ENCODE assay signal across 14 mouse cellular contexts in the genomic region with DNA sequence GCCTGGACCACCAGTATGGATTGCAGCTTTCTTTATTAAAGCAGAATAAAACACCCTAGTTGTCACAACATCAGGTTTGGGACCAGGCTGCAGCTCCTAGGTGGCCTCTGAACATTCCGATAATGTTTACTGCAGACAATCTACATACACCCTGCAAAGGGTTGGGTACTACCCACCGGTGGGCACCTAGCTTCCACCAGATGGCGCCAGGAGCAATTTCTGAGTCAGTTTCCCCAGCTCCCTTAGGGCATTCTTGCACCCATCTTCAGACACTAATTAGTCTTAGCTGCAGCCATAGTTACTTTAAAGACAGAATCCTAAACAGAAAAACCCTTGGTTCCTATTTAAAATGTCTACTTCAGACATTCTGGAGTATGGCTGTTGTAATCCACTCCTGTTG. TPM values are rescaled to one million over a fixed set of nuclear protein-coding genes. Genes with fewer than 3 reads are reported as not detected.
A peak's percentile ranks its signal among the peaks of the same experiment; 100 is the strongest.
DNase-seq lines count a peak whose midpoint lies in the region.
"Had no signal": no experiment of that assay in that cellular context is flagged by ENCODE, and none has a peak within 500 bp of the region (broad histone marks: within the 10 kb centered on the region; RNA-seq: fewer than 3 reads in every experiment).

No protein-coding gene starts in this region.

- DNase-seq in adrenal gland, postnatal 10 days, result peak; percentile 12
- no peak for DNase-seq in adrenal gland, adult 8-10 months
- DNase-seq in kidney, postnatal 10 days, result peak; percentile 26
- no peak for DNase-seq in kidney, adult 9 months
- peak; percentile 9 for DNase-seq in urinary bladder, postnatal 14 days (ENCODE audit: low spot score)
- no peak for DNase-seq in urinary bladder, postnatal 36 days (ENCODE audit: low spot score in 2 of 2)
- DNase-seq in layer of hippocampus, postnatal 36 days, result no peak
- DNase-seq in frontal cortex, adult 2 months (ENCODE audit: extremely low spot score in 1 of 2, low spot score in 1 of 2), result no peak
- DNase-seq: gastrocnemius, postnatal 25 days had no signal

RNA-seq across cellular contexts. Expression of a gene that starts 4.8 kb away (rescaled TPM):
- not detected for total RNA-seq in adrenal gland, postnatal 10 days (2021)
- not detected for total RNA-seq in adrenal gland, adult 8-10 months (2022)
- not detected for total RNA-seq in layer of hippocampus, postnatal 36 days (2021)
- polyA plus RNA-seq in frontal cortex, adult 2 months (2012; rRNA removed), result 0.36 TPM in 1 of 2 replicates, not detected in the other
- total RNA-seq: gastrocnemius, postnatal 25 days; left cerebral cortex, postnatal 10 days had no signal
- polyA plus RNA-seq: C2C12; embryonic facial prominence, embryonic 10.5 days; hindbrain, embryonic 12.5 days; neural tube, embryonic 12.5 days had no signal

RNA-seq across cellular contexts. Expression of a gene that starts 37.0 kb away (rescaled TPM):
- 1 to 10 TPM; 2.3 to 2.4 TPM for total RNA-seq in adrenal gland, postnatal 10 days (2021)
- total RNA-seq in adrenal gland, adult 8-10 months (2022), result 1 to 10 TPM; 2.8 to 4.4 (median 3.1) TPM
- 10 to 100 TPM; 12.7 to 14.2 TPM for total RNA-seq in layer of hippocampus, postnatal 36 days (2021)
- polyA plus RNA-seq in frontal cortex, adult 2 months (2012; rRNA removed), result 16.6 and 17.4 TPM in 2 replicates
- polyA plus RNA-seq: C2C12 had no signal

RNA-seq across cellular contexts. Expression of a gene that starts 54.4 kb away (rescaled TPM):
- total RNA-seq in adrenal gland, postnatal 10 days (2021), result 1 to 10 TPM; 3.5 to 5.5 TPM
- 1 to 10 TPM; 4.5 to 8.0 (median 7.4) TPM for total RNA-seq in adrenal gland, adult 8-10 months (2022)
- 1 to 10 TPM; 7.4 to 9.1 TPM for total RNA-seq in layer of hippocampus, postnatal 36 days (2021)
- 5.4 and 5.6 TPM in 2 replicates for polyA plus RNA-seq in frontal cortex, adult 2 months (2012; rRNA removed)

Comparison
In these comparisons a context has a peak if more than half of its experiments do, and no peak if none do; other contexts are left out.
1. DNase-seq: peak in adrenal gland, postnatal 10 days (single experiment), kidney, postnatal 10 days (single experiment) and urinary bladder, postnatal 14 days (single experiment); none in adrenal gland, adult 8-10 months (single experiment), kidney, adult 9 months (single experiment), urinary bladder, postnatal 36 days (0 of 2), layer of hippocampus, postnatal 36 days (0 of 2) and frontal cortex, adult 2 months (0 of 2).